Comparison of ENCODE assay signal across 8 mouse cellular contexts in the genomic region with DNA sequence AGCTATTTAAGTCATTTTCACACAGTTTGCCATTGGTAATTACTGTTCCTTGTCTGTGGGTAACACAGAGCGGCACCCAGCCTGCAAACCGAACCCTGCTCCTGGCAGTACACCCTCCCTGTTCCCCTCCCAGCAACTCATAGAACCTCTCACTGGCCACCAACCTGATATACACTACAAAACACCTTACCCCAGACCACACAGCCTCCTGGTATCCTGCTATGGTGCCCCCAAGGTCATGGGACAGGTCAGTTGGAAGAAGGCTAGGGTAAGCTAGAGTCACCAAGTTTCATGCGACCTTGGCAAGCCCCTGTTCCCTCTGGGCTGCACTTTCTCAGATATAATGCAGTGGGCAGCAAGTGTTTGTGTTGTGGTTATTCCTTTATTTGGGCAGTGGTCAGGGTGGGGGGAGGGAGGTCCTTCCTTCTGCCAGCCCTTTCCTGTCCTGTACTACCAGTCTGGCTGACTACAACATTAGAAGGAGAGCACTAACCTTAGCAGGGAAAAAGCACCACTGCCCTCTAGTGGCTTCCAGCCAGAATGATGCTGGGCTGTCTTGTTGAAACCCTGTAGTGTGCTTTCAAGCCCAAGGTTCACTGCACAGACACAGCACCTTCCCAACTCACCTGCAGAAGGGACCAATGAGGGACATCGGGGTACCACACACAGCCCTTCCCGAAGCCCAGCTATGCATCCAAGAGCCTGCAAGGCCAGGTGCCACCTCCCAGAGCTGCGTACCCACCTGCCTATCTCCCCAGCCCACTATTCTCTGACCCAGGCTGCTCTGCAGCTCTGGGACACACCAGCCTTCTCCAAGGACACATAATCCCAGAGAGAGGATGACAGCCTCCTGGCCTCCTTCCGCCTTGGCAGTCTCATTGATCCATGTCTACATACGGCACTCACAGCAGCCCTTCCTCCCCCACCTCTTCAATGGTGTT. TPM values are rescaled to one million over a fixed set of nuclear protein-coding genes. Genes with fewer than 3 reads are reported as not detected.
DNase-seq lines count a peak whose midpoint lies in the region; ATAC-seq and TF ChIP-seq lines count a peak whose summit lies in the region.

No protein-coding gene starts in this region.

- no peaks in the 10 kb centered on the region for H3K27me3 ChIP-seq in liver, embryonic 12.5 days (replicated peaks)
- no peaks in the 10 kb centered on the region for H3K27me3 ChIP-seq in midbrain, postnatal 0 days (ENCODE audit: insufficient read depth, low read length)

- H3K4me3 ChIP-seq in liver, embryonic 12.5 days: no peak overlapping the region
- H3K4me3 ChIP-seq in midbrain, postnatal 0 days (ENCODE audit: low read depth, low read length): no peak overlapping the region

- H3K36me3 ChIP-seq in liver, embryonic 12.5 days: no peaks in the 10 kb centered on the region
- no peaks in the 10 kb centered on the region for H3K36me3 ChIP-seq in midbrain, postnatal 0 days (ENCODE audit: insufficient read depth, low read length)

- H3K4me2 ChIP-seq in liver, embryonic 12.5 days: no peak overlapping the region
- no peak overlapping the region for H3K4me2 ChIP-seq in midbrain, postnatal 0 days (ENCODE audit: low read depth, low read length, poor library complexity, severe bottlenecking)

- H3K9me3 ChIP-seq in liver, embryonic 12.5 days (replicated peaks): no peaks in the 10 kb centered on the region
- H3K9me3 ChIP-seq in midbrain, postnatal 0 days (ENCODE audit: low read length): no peaks in the 10 kb centered on the region

- H3K27ac ChIP-seq in liver, embryonic 12.5 days: no peak overlapping the region
- no peak overlapping the region for H3K27ac ChIP-seq in midbrain, postnatal 0 days (ENCODE audit: low read depth, low read length)

- H3K4me1 ChIP-seq in liver, embryonic 12.5 days: no peaks in the 10 kb centered on the region
- H3K4me1 ChIP-seq in midbrain, postnatal 0 days (ENCODE audit: insufficient read depth, low read length): no peaks in the 10 kb centered on the region

- 53% methylated on average over 8 of the region's 8 CpGs for WGBS in liver, embryonic 12.5 days (ENCODE audit: insufficient replicate concordance)
- WGBS in midbrain, postnatal 0 days: 64% methylated on average over 8 of the region's 8 CpGs

- DNase-seq in liver: peak; percentile 51
- DNase-seq in embryo, embryonic 10.5 days (ENCODE audit: low spot score): peak; percentile 88
- peak; percentile 32 for DNase-seq in gastrocnemius, postnatal 25 days
- peak; percentile 57 for DNase-seq in kidney, adult 11 months
- DNase-seq in left cerebral cortex, postnatal 25 days (ENCODE audit: low spot score in 2 of 2): peak; percentile 79 to 84
- peak; percentile 91 for DNase-seq in midbrain, postnatal 0 days (ENCODE audit: low spot score)
- DNase-seq in testis, postnatal 14 days (ENCODE audit: low spot score): peak; percentile 33

- no peak for ATAC-seq in liver, embryonic 12.5 days
- ATAC-seq in midbrain, postnatal 0 days (ENCODE audit: low FRiP score): peak; percentile 76

- TF ChIP-seq CTCF in midbrain, postnatal 0 days (IDR thresholded peaks at IDR 0.05): peak; percentile 97

- H3K9ac ChIP-seq in liver, embryonic 12.5 days: no peak overlapping the region
- H3K9ac ChIP-seq in midbrain, postnatal 0 days (replicated peaks; ENCODE audit: low read length, poor library complexity, severe bottlenecking): no peak overlapping the region

- intact Hi-C loops in left cerebral cortex, postnatal 25 days (cut with DNase I): loop anchor here (1.0 kb wide), 1 partner anchor 452 kb away; no protein-coding TSS in a partner anchor

RNA-seq across cellular contexts. Expression of a gene that starts 17.0 kb away (rescaled TPM):
- polyA plus RNA-seq in liver, embryonic 12.5 days (2016; fragmentation: Nextera tagmentation; extraction: Ambion mirVana): not detected in 2 replicates
- total RNA-seq in gastrocnemius, postnatal 25 days (2021): 10 to 100 TPM in 1 of 2 experiments, 1 to 10 TPM in 1; 2.9 to 17.6 TPM
- total RNA-seq in left cerebral cortex, postnatal 25 days (2021): 1 to 10 TPM; 1.2 to 1.3 TPM
- total RNA-seq in midbrain, postnatal 0 days (2014; rRNA removed): 1.1 TPM in 1 of 2 replicates, not detected in the other
- polyA plus RNA-seq in midbrain, postnatal 0 days (2015; fragmentation: Nextera tagmentation; extraction: Ambion mirVana): 0.17 and 1.1 TPM in 2 replicates

RNA-seq across cellular contexts. Expression of a gene that starts 35.3 kb away (rescaled TPM):
- polyA plus RNA-seq in liver, embryonic 12.5 days (2016; fragmentation: Nextera tagmentation; extraction: Ambion mirVana): 0.17 and 0.25 TPM in 2 replicates
- under 1 TPM in 1 of 2 experiments, not detected in 1; 0.08 TPM for total RNA-seq in gastrocnemius, postnatal 25 days (2021)
- total RNA-seq in left cerebral cortex, postnatal 25 days (2021): 1 to 10 TPM; 2.4 TPM
- total RNA-seq in midbrain, postnatal 0 days (2014; rRNA removed): 28.5 and 39.3 TPM in 2 replicates
- polyA plus RNA-seq in midbrain, postnatal 0 days (2015; fragmentation: Nextera tagmentation; extraction: Ambion mirVana): 30.6 and 31.4 TPM in 2 replicates

Comparison
In these comparisons a context has a peak if more than half of its experiments do, and no peak if none do; other contexts are left out.
1. DNase-seq: peak in every context shown above with its lines; median percentile 91 in midbrain, postnatal 0 days; 88 in embryo, embryonic 10.5 days; 82 in left cerebral cortex, postnatal 25 days; 57 in kidney, adult 11 months; 51 in liver; 33 in testis, postnatal 14 days; 32 in gastrocnemius, postnatal 25 days.